Mouse (Mus musculus) brain, embryonic 14.5 days (tissue): ENCODE measurements around the gene Magi2.
"Not testable (repeated sequence)": the region's sequence is repeated elsewhere in the genome, so short reads cannot be mapped to it uniquely, and the experiment has no call there.

ENCODE experiments used
- CTCF ChIP-seq: fragments of 200-500 bp; IDR thresholded peaks from 2 replicates; pipeline ENCODE4 v1.5.1; 2012; ENCODE audit warnings: inconsistent platforms, mild to moderate bottlenecking, moderate library complexity, borderline replicate concordance; ENCODE audit not compliant: insufficient read depth, insufficient read length; ENCODE audit errors: extremely low read depth
- POLR2A ChIP-seq: fragments of 200-500 bp; IDR thresholded peaks from 2 replicates; pipeline ENCODE4 v1.6.1; 2012; ENCODE audit warnings: mild to moderate bottlenecking, inconsistent platforms, borderline replicate concordance; ENCODE audit not compliant: poor library complexity, insufficient read depth, insufficient read length, severe bottlenecking; ENCODE audit errors: extremely low read depth

GRCm38 (mm10) chr5:20715980-20716379 is 1489.1 kb downstream of the Magi2 start:
- TF ChIP-seq CTCF, POLR2A: not testable (repeated sequence)
